Mouse (Mus musculus) embryonic facial prominence, embryonic 14.5 days (tissue): ENCODE measurements around the gene Nudt1. TPM values are rescaled to one million over a fixed set of nuclear protein-coding genes. Genes with fewer than 3 reads are reported as not detected.

ENCODE experiments used
- ATAC-seq: fragments of 200-750 bp; cut with Nextera tagmentation; 2 replicates; pipeline ENCODE4 v1.8.0; 2017; ENCODE audit warnings: low read depth, moderate number of reproducible peaks, moderate TSS enrichment
- DNase-seq: peaks from one replicate; pipeline ENCODE4 v3.0.0-alpha.2; 2015; ENCODE audit warnings: low spot score
- H3K27ac ChIP-seq: fragments of 300-500 bp; sonication (generic); replicated peaks from 2 replicates; pipeline ENCODE4 v1.5.1; 2014; ENCODE audit warnings: low read depth, mild to moderate bottlenecking, low read length, moderate library complexity
- H3K27me3 ChIP-seq: fragments of 300-500 bp; sonication (generic); replicated peaks from 2 replicates; pipeline ENCODE4 v1.6.1; 2014; ENCODE audit warnings: low read length; ENCODE audit not compliant: control insufficient read depth, insufficient read depth
- H3K36me3 ChIP-seq: fragments of 300-500 bp; sonication (generic); 2 replicates; pipeline ENCODE4 v1.6.1; 2014; ENCODE audit warnings: low read length, mixed read lengths; ENCODE audit not compliant: control insufficient read depth, insufficient read depth
- H3K4me1 ChIP-seq: fragments of 300-500 bp; sonication (generic); 2 replicates; pipeline ENCODE4 v1.6.1; 2014; ENCODE audit warnings: antibody characterized with exemption, low read length; ENCODE audit not compliant: control insufficient read depth, insufficient read depth
- H3K4me2 ChIP-seq: fragments of 300-500 bp; sonication (generic); 2 replicates; pipeline ENCODE4 v1.6.1; 2014; ENCODE audit warnings: low read depth, mild to moderate bottlenecking, low read length, moderate library complexity, mixed read lengths
- H3K4me3 ChIP-seq: fragments of 300-500 bp; sonication (generic); 2 replicates; pipeline ENCODE4 v1.5.1; 2014; ENCODE audit warnings: low read depth, mild to moderate bottlenecking, low read length
- H3K9ac ChIP-seq: fragments of 300-500 bp; sonication (generic); 2 replicates; pipeline ENCODE4 v1.6.1; 2014; ENCODE audit warnings: low read depth, mild to moderate bottlenecking, low read length, moderate library complexity, mixed read lengths
- H3K9me3 ChIP-seq: fragments of 300-500 bp; sonication (generic); 2 replicates; pipeline ENCODE4 v1.6.1; 2016; ENCODE audit warnings: low read length; ENCODE audit not compliant: control insufficient read depth
- WGBS: fragments of 180-500 bp; shearing (Covaris S2); extraction: QIAGEN DNeasy Blood & Tissue Kit; methylation state at CpG from one replicate; pipeline ENCODE4 v1.1.7; 2014; 5-methylcytosine and 5-hydroxymethylcytosine counted together
- polyA plus RNA-seq: library from polyadenylated mRNA; unstranded; fragments of >200 nt; fragmentation: Nextera tagmentation; extraction: Ambion mirVana; gene quantifications from 2 replicates; pipeline ENCODE4 v1.2.1, GENCODE M21; 2014

The Nudt1 gene
- polyA plus RNA-seq, 1 experiment from 2014 or later = 33.1 TPM

GRCm38 (mm10) chr5:140369466-140369865, 48.0 kb downstream of the Nudt1 start:
- Histone ChIP-seq H3K4me1 (0 out of 2 replicates have a peak, but pooled peaks cover 5% of the 10 kb centered on the region), H3K36me3 (no peaks in the 10 kb centered on the region), H3K9ac (no peak overlapping the region), H3K4me3 (no peak overlapping the region), H3K9me3 (no peaks in the 10 kb centered on the region), H3K27me3 (no peaks in the 10 kb centered on the region), H3K27ac (no peak overlapping the region), H3K4me2 (no peak overlapping the region)
- no peak for ATAC-seq
- WGBS = 67% methylated on average over 2 of the region's 2 CpGs
- no peak for DNase-seq

GRCm38 (mm10) chr5:140370446-140371254, 49.2 kb downstream of the Nudt1 start:
- DNase-seq (no peak), ATAC-seq (no peak)
- Histone ChIP-seq H3K27me3 (no peaks in the 10 kb centered on the region), H3K27ac (peak overlapping the region; percentile 44), H3K4me3 (no peak overlapping the region), H3K9me3 (no peaks in the 10 kb centered on the region), H3K4me1 (0 out of 2 replicates have a peak, but pooled peaks cover 5% of the 10 kb centered on the region), H3K9ac (no peak overlapping the region), H3K36me3 (no peaks in the 10 kb centered on the region), H3K4me2 (no peak overlapping the region)
- 55% methylated on average over 6 of the region's 6 CpGs for WGBS

- WGBS = 90% methylated on average over 3 of the region's 3 CpGs
- ATAC-seq = no peak
Measured at GRCm38 (mm10) chr5:140371671-140372070, 50.2 kb downstream of the Nudt1 start.

GRCm38 (mm10) chr5:140373711-140374110, 52.3 kb downstream of the Nudt1 start:
- H3K27me3 ChIP-seq = no peaks in the 10 kb centered on the region
- H3K4me1 ChIP-seq = peaks cover 8% of the 10 kb centered on the region; the same call in 1 of the 2 replicates
- no peak overlapping the region for H3K4me3 ChIP-seq
- DNase-seq (no peak), ATAC-seq (no peak)
- no peaks in the 10 kb centered on the region for H3K36me3 ChIP-seq
- no peak overlapping the region for H3K27ac ChIP-seq
- no peak overlapping the region for H3K4me2 ChIP-seq
- 64% methylated on average over 2 of the region's 2 CpGs for WGBS
- no peak overlapping the region for H3K9ac ChIP-seq
- H3K9me3 ChIP-seq = no peaks in the 10 kb centered on the region

More at GRCm38 (mm10) chr5:140371671-140372070, 50.2 kb downstream of the Nudt1 start:
- DNase-seq = no peak
- Histone ChIP-seq H3K27me3 (no peaks in the 10 kb centered on the region), H3K36me3 (no peaks in the 10 kb centered on the region), H3K9me3 (no peaks in the 10 kb centered on the region), H3K4me1 (0 out of 2 replicates have a peak, but pooled peaks cover 5% of the 10 kb centered on the region), H3K4me2 (no peak overlapping the region), H3K4me3 (no peak overlapping the region), H3K9ac (no peak overlapping the region), H3K27ac (0 out of 2 replicates have a peak overlapping the region, but pooled peaks have one; percentile 1)

GRCm38 (mm10) chr5:140374226-140374625, 52.8 kb downstream of the Nudt1 start:
- WGBS = 50% methylated on average over 3 of the region's 3 CpGs
- Histone ChIP-seq H3K4me1 (peaks cover 8% of the 10 kb centered on the region; the same call in 1 of the 2 replicates), H3K27ac (no peak overlapping the region), H3K9ac (no peak overlapping the region), H3K27me3 (no peaks in the 10 kb centered on the region), H3K36me3 (no peaks in the 10 kb centered on the region), H3K9me3 (no peaks in the 10 kb centered on the region), H3K4me3 (no peak overlapping the region), H3K4me2 (no peak overlapping the region)
- DNase-seq (peak; percentile 18), ATAC-seq (no peak)

GRCm38 (mm10) chr5:140375249-140375829, 53.9 kb downstream of the Nudt1 start:
- Histone ChIP-seq H3K4me3 (no peak overlapping the region), H3K4me1 (peaks cover 8% of the 10 kb centered on the region; the same call in 1 of the 2 replicates), H3K4me2 (no peak overlapping the region), H3K9me3 (no peaks in the 10 kb centered on the region), H3K36me3 (no peaks in the 10 kb centered on the region), H3K9ac (no peak overlapping the region), H3K27me3 (no peaks in the 10 kb centered on the region), H3K27ac (no peak overlapping the region)
- ATAC-seq = no peak
- WGBS = 79% methylated on average over 4 of the region's 4 CpGs
- no peak for DNase-seq

GRCm38 (mm10) chr5:140378121-140378853, 56.8 kb downstream of the Nudt1 start:
- no peak overlapping the region for H3K4me3 ChIP-seq
- no peak overlapping the region for H3K9ac ChIP-seq
- peaks cover 3% of the 10 kb centered on the region for H3K4me1 ChIP-seq
- no peaks in the 10 kb centered on the region for H3K9me3 ChIP-seq
- ATAC-seq (no peak), DNase-seq (peak; percentile 34)
- H3K36me3 ChIP-seq = no peaks in the 10 kb centered on the region
- no peak overlapping the region; the same call in 1 of the 2 replicates for H3K27ac ChIP-seq
- no peaks in the 10 kb centered on the region for H3K27me3 ChIP-seq
- 75% methylated on average over 6 of the region's 6 CpGs for WGBS
- H3K4me2 ChIP-seq = no peak overlapping the region

- Histone ChIP-seq H3K4me3 (no peak overlapping the region), H3K4me2 (no peak overlapping the region), H3K27ac (no peak overlapping the region), H3K4me1 (peaks cover 9% of the 10 kb centered on the region), H3K9ac (no peak overlapping the region), H3K9me3 (no peaks in the 10 kb centered on the region), H3K27me3 (no peaks in the 10 kb centered on the region), H3K36me3 (no peaks in the 10 kb centered on the region)
- ATAC-seq (no peak), DNase-seq (peak; percentile 24)
- WGBS = 53% methylated on average over 6 of the region's 6 CpGs
Measured at GRCm38 (mm10) chr5:140379299-140379698, 57.8 kb downstream of the Nudt1 start.
